ENCODE assay signal across 27 mouse cellular contexts in the genomic region with DNA sequence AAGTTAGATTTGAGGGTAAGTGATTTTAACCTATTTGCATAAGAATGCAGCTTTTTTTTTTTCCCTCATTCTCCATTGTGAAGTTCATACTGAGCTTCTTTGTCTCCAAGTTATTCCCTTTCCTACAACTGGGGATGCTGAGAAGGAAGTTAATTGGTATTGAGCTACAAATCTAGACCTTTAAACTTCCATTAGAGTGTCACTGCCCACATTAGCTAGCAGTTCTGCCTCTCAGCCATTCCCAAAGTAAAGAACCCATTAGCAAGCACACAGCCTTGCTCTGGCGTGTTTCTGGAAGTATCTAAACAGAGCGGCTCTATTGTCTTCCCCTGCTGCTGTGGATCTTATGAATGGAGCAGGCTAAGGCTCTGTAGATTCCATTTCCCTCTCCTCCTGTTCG.
DNase-seq lines count a peak whose midpoint lies in the region; ATAC-seq and TF ChIP-seq lines count a peak whose summit lies in the region.
"Had no signal": no experiment of that assay in that cellular context is flagged by ENCODE, and none has a peak within 500 bp of the region (broad histone marks: within the 10 kb centered on the region; RNA-seq: fewer than 3 reads in every experiment).

No protein-coding gene starts in this region.

- TF ChIP-seq CTCF in forebrain, postnatal 0 days (IDR thresholded peaks at IDR 0.05; ENCODE audit: low read depth) = no peak
- no peak for TF ChIP-seq CTCF in brain, embryonic 14.5 days (IDR thresholded peaks at IDR 0.05; ENCODE audit: borderline replicate concordance, extremely low read depth, insufficient read depth, insufficient read length)
- no peak for TF ChIP-seq CTCF in intestine, postnatal 0 days (IDR thresholded peaks at IDR 0.05; ENCODE audit: low read depth)

- H3K4me3 ChIP-seq in forebrain, postnatal 0 days (ENCODE audit: low read depth, low read length) = no peak overlapping the region
- no peak overlapping the region for H3K4me3 ChIP-seq in forebrain, embryonic 11.5 days (ENCODE audit: low read depth, low read length)
- no peak overlapping the region for H3K4me3 ChIP-seq in midbrain, embryonic 10.5 days
- no peak overlapping the region for H3K4me3 ChIP-seq in midbrain, embryonic 13.5 days (replicated peaks)
- H3K4me3 ChIP-seq in intestine, postnatal 0 days (ENCODE audit: low read depth, low read length) = no peak overlapping the region
- H3K4me3 ChIP-seq: embryonic facial prominence, embryonic 13.5 days; erythroblast, embryonic 14.5 days; heart, embryonic 13.5 days; lung, embryonic 15.5 days had no signal

- 16% methylated on average over 3 of the region's 3 CpGs for WGBS in forebrain, postnatal 0 days
- 27% methylated on average over 3 of the region's 3 CpGs for WGBS in forebrain, embryonic 11.5 days
- WGBS in midbrain, embryonic 10.5 days = 58% methylated on average over 3 of the region's 3 CpGs
- WGBS in midbrain, embryonic 13.5 days = 33% methylated on average over 3 of the region's 3 CpGs
- 63% methylated on average over 3 of the region's 3 CpGs for WGBS in intestine, postnatal 0 days

- TF ChIP-seq POLR2A in brain, embryonic 14.5 days (IDR thresholded peaks at IDR 0.05; ENCODE audit: borderline replicate concordance, extremely low read depth, insufficient read depth, insufficient read length, poor library complexity, severe bottlenecking) = no peak

- no peak overlapping the region for H3K27ac ChIP-seq in forebrain, postnatal 0 days (ENCODE audit: low read depth, low read length)
- H3K27ac ChIP-seq in forebrain, embryonic 11.5 days (ENCODE audit: low read depth, low read length) = no peak overlapping the region
- H3K27ac ChIP-seq in midbrain, embryonic 10.5 days (replicated peaks) = 0 out of 2 replicates have a peak overlapping the region, but pooled peaks have one; percentile 30
- H3K27ac ChIP-seq in midbrain, embryonic 13.5 days = no peak overlapping the region
- H3K27ac ChIP-seq in intestine, postnatal 0 days (ENCODE audit: low read depth, low read length) = no peak overlapping the region
- H3K27ac ChIP-seq: embryonic facial prominence, embryonic 13.5 days; heart, embryonic 13.5 days; hindbrain, postnatal 0 days; liver, embryonic 14.5 days; lung, embryonic 15.5 days; stomach, postnatal 0 days had no signal

- DNase-seq in forebrain, postnatal 0 days = no peak
- no peak for DNase-seq in forebrain, embryonic 11.5 days (ENCODE audit: low spot score)
- no peak for DNase-seq in midbrain, embryonic 10.5 days (ENCODE audit: low spot score)
- DNase-seq in brain, embryonic 14.5 days (ENCODE audit: low read depth) = peak; percentile 51
- DNase-seq in retina, postnatal 1 day = peak; percentile 71
- no peak for DNase-seq in liver
- DNase-seq: adrenal gland, adult 2 months; cerebellum, adult 18-20 months; cerebellum, postnatal 14 days; gastrocnemius, postnatal 14 days; heart, adult 18-20 months; heart, postnatal 14 days; kidney, postnatal 25 days; lung, postnatal 4 days; right cerebral cortex, postnatal 14 days; thymus, adult 2 months had no signal

- H3K4me1 ChIP-seq in forebrain, postnatal 0 days (ENCODE audit: insufficient read depth) = no peaks in the 10 kb centered on the region
- H3K4me1 ChIP-seq in forebrain, embryonic 11.5 days (replicated peaks; ENCODE audit: control insufficient read depth, insufficient read depth, low read length) = peaks cover 3% of the 10 kb centered on the region; the same call in 1 of the 2 replicates
- H3K4me1 ChIP-seq in midbrain, embryonic 10.5 days = peaks cover 25% of the 10 kb centered on the region
- peaks cover 33% of the 10 kb centered on the region for H3K4me1 ChIP-seq in midbrain, embryonic 13.5 days (replicated peaks)
- H3K4me1 ChIP-seq in intestine, postnatal 0 days (replicated peaks; ENCODE audit: control insufficient read depth, insufficient read depth, low read length) = no peaks in the 10 kb centered on the region

- peak; percentile 48; the same call in 1 of the 2 replicates for ATAC-seq in forebrain, postnatal 0 days
- no peak for ATAC-seq in forebrain, embryonic 11.5 days (replicated peaks; ENCODE audit: low FRiP score)
- ATAC-seq in midbrain, embryonic 13.5 days = no peak
- ATAC-seq in intestine, postnatal 0 days = no peak
- ATAC-seq: forebrain, embryonic 14.5 days; hindbrain, postnatal 0 days; intestine, embryonic 16.5 days had no signal

- no peak overlapping the region for H3K4me2 ChIP-seq in forebrain, postnatal 0 days (ENCODE audit: low read depth)
- H3K4me2 ChIP-seq in forebrain, embryonic 11.5 days (ENCODE audit: low read depth, low read length, severe bottlenecking) = no peak overlapping the region
- H3K4me2 ChIP-seq in midbrain, embryonic 13.5 days (replicated peaks) = no peak overlapping the region
- no peak overlapping the region for H3K4me2 ChIP-seq in intestine, postnatal 0 days (replicated peaks; ENCODE audit: low read depth)
- H3K4me2 ChIP-seq: embryonic facial prominence, embryonic 13.5 days; heart, embryonic 13.5 days; lung, embryonic 15.5 days had no signal

- H3K9ac ChIP-seq in forebrain, postnatal 0 days = no peak overlapping the region
- no peak overlapping the region for H3K9ac ChIP-seq in forebrain, embryonic 11.5 days (ENCODE audit: low read length)
- no peak overlapping the region for H3K9ac ChIP-seq in midbrain, embryonic 13.5 days (replicated peaks)
- H3K9ac ChIP-seq in intestine, postnatal 0 days (ENCODE audit: low read depth, low read length) = no peak overlapping the region
- H3K9ac ChIP-seq: embryonic facial prominence, embryonic 13.5 days; heart, embryonic 13.5 days; liver, embryonic 14.5 days; lung, embryonic 15.5 days had no signal

- no peaks in the 10 kb centered on the region for H3K27me3 ChIP-seq in forebrain, postnatal 0 days (ENCODE audit: insufficient read depth, low read length)
- H3K27me3 ChIP-seq in forebrain, embryonic 11.5 days (ENCODE audit: control insufficient read depth, insufficient read depth, low read length) = peaks cover 2% of the 10 kb centered on the region; the same call in 1 of the 2 replicates
- H3K27me3 ChIP-seq in midbrain, embryonic 10.5 days (ENCODE audit: low read depth, poor library complexity, severe bottlenecking) = peaks cover 4% of the 10 kb centered on the region; the same call in 1 of the 2 replicates
- peaks cover 9% of the 10 kb centered on the region; the same call in 1 of the 2 replicates for H3K27me3 ChIP-seq in midbrain, embryonic 13.5 days
- no peaks in the 10 kb centered on the region for H3K27me3 ChIP-seq in intestine, postnatal 0 days (replicated peaks; ENCODE audit: control insufficient read depth, insufficient read depth, low read length)
- H3K27me3 ChIP-seq: embryonic facial prominence, embryonic 13.5 days; lung, embryonic 15.5 days had no signal

- H3K36me3 ChIP-seq in forebrain, postnatal 0 days (ENCODE audit: insufficient read depth) = no peaks in the 10 kb centered on the region
- no peaks in the 10 kb centered on the region for H3K36me3 ChIP-seq in forebrain, embryonic 11.5 days (ENCODE audit: control insufficient read depth, insufficient read depth, low read length)
- H3K36me3 ChIP-seq in midbrain, embryonic 10.5 days = no peaks in the 10 kb centered on the region
- no peaks in the 10 kb centered on the region for H3K36me3 ChIP-seq in midbrain, embryonic 13.5 days
- no peaks in the 10 kb centered on the region for H3K36me3 ChIP-seq in intestine, postnatal 0 days (ENCODE audit: control insufficient read depth, insufficient read depth)
- H3K36me3 ChIP-seq: embryonic facial prominence, embryonic 13.5 days; heart, embryonic 13.5 days; lung, embryonic 15.5 days had no signal

- no peaks in the 10 kb centered on the region for H3K9me3 ChIP-seq in forebrain, postnatal 0 days (ENCODE audit: low read length)
- no peaks in the 10 kb centered on the region for H3K9me3 ChIP-seq in forebrain, embryonic 11.5 days (ENCODE audit: control insufficient read depth, low read length)
- no peaks in the 10 kb centered on the region for H3K9me3 ChIP-seq in midbrain, embryonic 10.5 days (replicated peaks)
- H3K9me3 ChIP-seq in midbrain, embryonic 13.5 days = no peaks in the 10 kb centered on the region
- no peaks in the 10 kb centered on the region for H3K9me3 ChIP-seq in intestine, postnatal 0 days (ENCODE audit: control insufficient read depth)
- H3K9me3 ChIP-seq: embryonic facial prominence, embryonic 13.5 days; heart, embryonic 13.5 days; lung, embryonic 15.5 days had no signal

Comparison
In these comparisons a context has a peak if more than half of its experiments do, and no peak if none do; other contexts are left out.
1. DNase-seq: peak in brain, embryonic 14.5 days (single experiment) and retina, postnatal 1 day (single experiment); none in forebrain, postnatal 0 days (single experiment), forebrain, embryonic 11.5 days (single experiment), midbrain, embryonic 10.5 days (single experiment) and liver (single experiment).